Mouse (Mus musculus): ENCODE data around the gene Zik1. TPM values are rescaled to one million over a fixed set of nuclear protein-coding genes. Genes with fewer than 3 reads are reported as not detected.

Gene Zik1
- total RNA-seq (2021), result 1 to 10 TPM; 1.5 to 1.6 TPM
- long read RNA-seq, experiment 1, full-length matches to known transcripts, result 1 of 1 reads
- long read RNA-seq, experiment 1, partial matches to known transcripts, result 0 of 1 reads
- long read RNA-seq, experiment 1, other reads (novel, unspliced or antisense), result 0 of 1 reads
- long read RNA-seq, experiment 2, full-length matches to known transcripts, result 2 of 2 reads
- long read RNA-seq, experiment 2, partial matches to known transcripts, result 0 of 2 reads
- long read RNA-seq, experiment 2, other reads (novel, unspliced or antisense), result 0 of 2 reads

- intact Hi-C loops (cut with DNase I; ENCODE audit: low total_unique reads), result no loop called here
- DNase-seq, result peak; percentile 51
These were observed at the start of gene Zik1 for GRCm38 (mm10) chr7:10494786-10495521. Gene Zik1, minus strand, starts transcription at chr7:10495394.

GRCm38 (mm10) chr7:10495578-10495977, 384 bp upstream of the Zik1 start:
- intact Hi-C loops (cut with DNase I; ENCODE audit: low total_unique reads), result no loop called here
- DNase-seq, result no peak

- intact Hi-C loops (cut with DNase I; ENCODE audit: low total_unique reads), result no loop called here
- DNase-seq, result no peak
These were observed 14.5 kb downstream of the Zik1 start for GRCm38 (mm10) chr7:10480588-10481233.

GRCm38 (mm10) chr7:10479813-10480212, 15.4 kb downstream of the Zik1 start:
- no peak for DNase-seq
- intact Hi-C loops (cut with DNase I; ENCODE audit: low total_unique reads), result no loop called here

- no peak for DNase-seq
- intact Hi-C loops (cut with DNase I; ENCODE audit: low total_unique reads), result no loop called here
These were observed 37.0 kb downstream of the Zik1 start for GRCm38 (mm10) chr7:10458166-10458565.

- no peak for DNase-seq
- intact Hi-C loops (cut with DNase I; ENCODE audit: low total_unique reads), result no loop called here
These were observed 52.2 kb downstream of the Zik1 start, which contains the start of gene Vmn1r67 for GRCm38 (mm10) chr7:10443031-10443430. Gene Vmn1r67, plus strand, starts transcription at chr7:10443331.

Other genes with a start within 250 kb of the Zik1 start
- gene Vmn1r66, start 217.4 kb downstream of the Zik1 start, total RNA-seq (2021), result not detected
- gene Vmn1r67, start 52.1 kb downstream of the Zik1 start, total RNA-seq (2021), result not detected
- gene Vmn1r68, start 63.1 kb upstream of the Zik1 start, total RNA-seq (2021), result not detected
- not detected for gene Vmn1r69, start 118.3 kb upstream of the Zik1 start, total RNA-seq (2021)
- gene Vmn1r70, start 136.1 kb upstream of the Zik1 start, total RNA-seq (2021), result not detected
- not detected for gene Nlrp4b, start 192.4 kb upstream of the Zik1 start, total RNA-seq (2021)